Mouse (Mus musculus): ENCODE data around the gene 1700113H08Rik. TPM values are rescaled to one million over a fixed set of nuclear protein-coding genes. Genes with fewer than 3 reads are reported as not detected.

Gene 1700113H08Rik
- polyA plus RNA-seq, 1 experiment, result not detected

- Histone ChIP-seq H3K79me2 (ENCODE audit: control insufficient read depth, insufficient read depth) (no peaks in the 10 kb centered on the region), H3K4me2 (ENCODE audit: low read depth) (no peak overlapping the region), H3K4me3 (no peak overlapping the region), H3K27me3 (ENCODE audit: control insufficient read depth, insufficient read depth, insufficient read length) (no peaks in the 10 kb centered on the region), H3K36me3 (ENCODE audit: control insufficient read depth, insufficient read depth) (no peaks in the 10 kb centered on the region), H3ac (ENCODE audit: control insufficient read depth, insufficient read length) (no peak overlapping the region)
- no peak for TF ChIP-seq E2F4 (IDR thresholded peaks at IDR 0.05; ENCODE audit: insufficient read depth)
Observed at GRCm38 (mm10) chr10:87032768-87033167, 25.1 kb upstream of the 1700113H08Rik start.

- TF ChIP-seq TCF3 (IDR thresholded peaks at IDR 0.05; ENCODE audit: insufficient read length, low read depth), result no peak
- no peaks in the 10 kb centered on the region for H3K27me3 ChIP-seq (ENCODE audit: control insufficient read depth, insufficient read depth, insufficient read length)
- no peak overlapping the region for H3ac ChIP-seq (ENCODE audit: control insufficient read depth, insufficient read length)
- H3K79me2 ChIP-seq (ENCODE audit: control insufficient read depth, insufficient read depth), result no peaks in the 10 kb centered on the region
- no peaks in the 10 kb centered on the region for H3K36me3 ChIP-seq (ENCODE audit: control insufficient read depth, insufficient read depth)
- no peak overlapping the region for H3K4me2 ChIP-seq (ENCODE audit: low read depth)
- H3K4me3 ChIP-seq, result no peak overlapping the region
Observed at GRCm38 (mm10) chr10:87035866-87036265, 22.0 kb upstream of the 1700113H08Rik start.

GRCm38 (mm10) chr10:87036271-87036703 lies 21.6 kb upstream of the 1700113H08Rik start:
- H3K4me3 ChIP-seq, result no peak overlapping the region
- no peaks in the 10 kb centered on the region for H3K79me2 ChIP-seq (ENCODE audit: control insufficient read depth, insufficient read depth)
- H3ac ChIP-seq (ENCODE audit: control insufficient read depth, insufficient read length), result no peak overlapping the region
- TF ChIP-seq CEBPB (IDR thresholded peaks at IDR 0.05; ENCODE audit: insufficient read depth, poor library complexity, severe bottlenecking) (no peak), SRF (IDR thresholded peaks at IDR 0.05; ENCODE audit: control insufficient read depth, insufficient read length, low read depth) (no peak), TCF3 (IDR thresholded peaks at IDR 0.05; ENCODE audit: insufficient read length, low read depth) (no peak), POLR2A (IDR thresholded peaks at IDR 0.05; ENCODE audit: insufficient read length, low read depth) (no peak), MYOG (IDR thresholded peaks at IDR 0.05; ENCODE audit: control insufficient read depth in 1 of 3, insufficient read depth in 1 of 3, insufficient read length in 2 of 3, low read depth in 2 of 3) (no peak), USF1 (IDR thresholded peaks at IDR 0.05; ENCODE audit: low read depth) (no peak), TCF12 (IDR thresholded peaks at IDR 0.05; ENCODE audit: insufficient read depth, poor library complexity, severe bottlenecking) (no peak), MYOD1 (IDR thresholded peaks at IDR 0.05; ENCODE audit: control insufficient read depth in 1 of 3, insufficient read length in 2 of 3, low read depth in 2 of 3) (no peak), E2F4 (IDR thresholded peaks at IDR 0.05; ENCODE audit: insufficient read depth) (no peak), MAX (IDR thresholded peaks at IDR 0.05; ENCODE audit: low read depth) (no peak), REST (IDR thresholded peaks at IDR 0.05; ENCODE audit: insufficient read depth, insufficient read length) (no peak), POLR2AphosphoS2 (IDR thresholded peaks at IDR 0.05; ENCODE audit: insufficient read length, low read depth) (no peak)
- no peak overlapping the region for H3K4me2 ChIP-seq (ENCODE audit: low read depth)
- H3K36me3 ChIP-seq (ENCODE audit: control insufficient read depth, insufficient read depth), result no peaks in the 10 kb centered on the region
- no peaks in the 10 kb centered on the region for H3K27me3 ChIP-seq (ENCODE audit: control insufficient read depth, insufficient read depth, insufficient read length)

GRCm38 (mm10) chr10:87037062-87037461 lies 20.8 kb upstream of the 1700113H08Rik start:
- no peak for TF ChIP-seq MYOD1 (IDR thresholded peaks at IDR 0.05; ENCODE audit: control insufficient read depth in 1 of 3, insufficient read length in 2 of 3, low read depth in 2 of 3)
- TF ChIP-seq CEBPB (IDR thresholded peaks at IDR 0.05; ENCODE audit: insufficient read depth, poor library complexity, severe bottlenecking), result no peak
- TF ChIP-seq REST (IDR thresholded peaks at IDR 0.05; ENCODE audit: insufficient read depth, insufficient read length), result no peak
- TF ChIP-seq TCF12 (IDR thresholded peaks at IDR 0.05; ENCODE audit: insufficient read depth, poor library complexity, severe bottlenecking), result no peak
- no peak for TF ChIP-seq POLR2AphosphoS2 (IDR thresholded peaks at IDR 0.05; ENCODE audit: insufficient read length, low read depth)
- no peak for TF ChIP-seq MAX (IDR thresholded peaks at IDR 0.05; ENCODE audit: low read depth)
- no peak for TF ChIP-seq SRF (IDR thresholded peaks at IDR 0.05; ENCODE audit: control insufficient read depth, insufficient read length, low read depth)
- no peaks in the 10 kb centered on the region for H3K27me3 ChIP-seq (ENCODE audit: control insufficient read depth, insufficient read depth, insufficient read length)
- H3K4me2 ChIP-seq (ENCODE audit: low read depth), result no peak overlapping the region
- H3ac ChIP-seq (ENCODE audit: control insufficient read depth, insufficient read length), result no peak overlapping the region
- no peak overlapping the region for H3K4me3 ChIP-seq
- H3K79me2 ChIP-seq (ENCODE audit: control insufficient read depth, insufficient read depth), result no peaks in the 10 kb centered on the region
- H3K36me3 ChIP-seq (ENCODE audit: control insufficient read depth, insufficient read depth), result no peaks in the 10 kb centered on the region

GRCm38 (mm10) chr10:87039340-87039739 lies 18.5 kb upstream of the 1700113H08Rik start:
- Histone ChIP-seq H3K27me3 (ENCODE audit: control insufficient read depth, insufficient read depth, insufficient read length) (no peaks in the 10 kb centered on the region), H3K4me2 (ENCODE audit: low read depth) (no peak overlapping the region), H3K4me3 (no peak overlapping the region), H3ac (ENCODE audit: control insufficient read depth, insufficient read length) (no peak overlapping the region), H3K79me2 (ENCODE audit: control insufficient read depth, insufficient read depth) (no peaks in the 10 kb centered on the region), H3K36me3 (ENCODE audit: control insufficient read depth, insufficient read depth) (no peaks in the 10 kb centered on the region)
- TF ChIP-seq CEBPB (IDR thresholded peaks at IDR 0.05; ENCODE audit: insufficient read depth, poor library complexity, severe bottlenecking), result no peak

GRCm38 (mm10) chr10:87039800-87040199 lies 18.0 kb upstream of the 1700113H08Rik start:
- H3K79me2 ChIP-seq (ENCODE audit: control insufficient read depth, insufficient read depth), result no peaks in the 10 kb centered on the region
- no peaks in the 10 kb centered on the region for H3K36me3 ChIP-seq (ENCODE audit: control insufficient read depth, insufficient read depth)
- no peak overlapping the region for H3K4me3 ChIP-seq
- no peaks in the 10 kb centered on the region for H3K27me3 ChIP-seq (ENCODE audit: control insufficient read depth, insufficient read depth, insufficient read length)
- no peak overlapping the region for H3K4me2 ChIP-seq (ENCODE audit: low read depth)
- H3ac ChIP-seq (ENCODE audit: control insufficient read depth, insufficient read length), result no peak overlapping the region
- no peak for TF ChIP-seq MAX (IDR thresholded peaks at IDR 0.05; ENCODE audit: low read depth)
- no peak for TF ChIP-seq REST (IDR thresholded peaks at IDR 0.05; ENCODE audit: insufficient read depth, insufficient read length)
- TF ChIP-seq TCF3 (IDR thresholded peaks at IDR 0.05; ENCODE audit: insufficient read length, low read depth), result no peak
